Mouse (Mus musculus): Measurements from ENCODE around the gene Egfl8. TPM values are rescaled to one million over a fixed set of nuclear protein-coding genes. Genes with fewer than 3 reads are reported as not detected.

The Egfl8 gene
- polyA plus RNA-seq, 1 experiment: 3.9 TPM

DNA sequence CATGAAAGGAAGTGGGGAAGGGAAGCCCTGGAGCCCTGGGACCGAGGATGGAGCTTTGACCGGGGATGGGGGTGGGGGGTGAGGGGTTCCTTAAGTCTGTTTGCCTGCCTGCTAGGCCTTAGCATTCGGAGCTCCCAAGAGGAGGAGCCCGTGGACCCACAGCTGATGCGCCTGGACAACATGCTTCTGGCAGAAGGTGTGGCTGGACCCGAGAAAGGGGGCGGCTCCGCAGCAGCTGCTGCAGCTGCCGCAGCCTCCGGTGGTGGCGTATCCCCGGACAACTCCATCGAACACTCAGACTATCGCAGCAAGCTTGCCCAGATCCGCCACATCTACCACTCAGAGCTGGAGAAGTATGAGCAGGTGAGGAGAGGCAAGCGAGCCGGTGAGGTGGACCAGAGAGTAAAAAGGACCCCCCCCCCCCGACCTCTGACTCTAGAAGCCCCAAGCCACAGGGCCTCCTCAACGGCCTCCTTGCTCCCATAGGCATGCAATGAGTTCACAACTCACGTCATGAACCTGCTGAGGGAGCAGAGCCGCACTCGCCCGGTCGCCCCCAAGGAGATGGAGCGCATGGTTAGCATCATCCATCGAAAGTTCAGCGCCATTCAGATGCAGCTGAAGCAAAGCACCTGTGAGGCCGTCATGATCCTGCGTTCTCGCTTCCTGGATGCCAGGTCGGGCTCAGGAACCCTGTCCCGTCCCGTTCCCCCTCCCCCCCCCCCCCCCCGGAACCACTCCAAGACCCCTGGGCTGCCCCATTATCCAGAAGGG lies 21.8 kb downstream of the Egfl8 start:
- TF ChIP-seq CTCF (IDR thresholded peaks at IDR 0.05; ENCODE audit: extremely low read depth, insufficient read depth, insufficient read length, insufficient replicate concordance): no peak
- no peak for TF ChIP-seq POLR2A (IDR thresholded peaks at IDR 0.05; ENCODE audit: low read depth, low read length)
- no peaks in the 10 kb centered on the region for H3K27me3 ChIP-seq (ENCODE audit: control insufficient read depth, insufficient read depth, low read length)
- no peak for DNase-seq (ENCODE audit: low read depth in 1 of 2, low spot score in 2 of 2)
- H3K36me3 ChIP-seq (ENCODE audit: control insufficient read depth, insufficient read depth, low read length): peaks cover 28% of the 10 kb centered on the region
- H3K4me3 ChIP-seq (ENCODE audit: extremely low read depth, insufficient read depth, insufficient read length): no peak overlapping the region
- 73% methylated on average over 33 of the region's 34 CpGs for WGBS
- peaks cover 5% of the 10 kb centered on the region; the same call in 1 of the 2 replicates for H3K4me1 ChIP-seq (ENCODE audit: control insufficient read depth, insufficient read depth, insufficient read length)
- no peak overlapping the region for H3K27ac ChIP-seq (ENCODE audit: insufficient read depth, low read length)

DNA sequence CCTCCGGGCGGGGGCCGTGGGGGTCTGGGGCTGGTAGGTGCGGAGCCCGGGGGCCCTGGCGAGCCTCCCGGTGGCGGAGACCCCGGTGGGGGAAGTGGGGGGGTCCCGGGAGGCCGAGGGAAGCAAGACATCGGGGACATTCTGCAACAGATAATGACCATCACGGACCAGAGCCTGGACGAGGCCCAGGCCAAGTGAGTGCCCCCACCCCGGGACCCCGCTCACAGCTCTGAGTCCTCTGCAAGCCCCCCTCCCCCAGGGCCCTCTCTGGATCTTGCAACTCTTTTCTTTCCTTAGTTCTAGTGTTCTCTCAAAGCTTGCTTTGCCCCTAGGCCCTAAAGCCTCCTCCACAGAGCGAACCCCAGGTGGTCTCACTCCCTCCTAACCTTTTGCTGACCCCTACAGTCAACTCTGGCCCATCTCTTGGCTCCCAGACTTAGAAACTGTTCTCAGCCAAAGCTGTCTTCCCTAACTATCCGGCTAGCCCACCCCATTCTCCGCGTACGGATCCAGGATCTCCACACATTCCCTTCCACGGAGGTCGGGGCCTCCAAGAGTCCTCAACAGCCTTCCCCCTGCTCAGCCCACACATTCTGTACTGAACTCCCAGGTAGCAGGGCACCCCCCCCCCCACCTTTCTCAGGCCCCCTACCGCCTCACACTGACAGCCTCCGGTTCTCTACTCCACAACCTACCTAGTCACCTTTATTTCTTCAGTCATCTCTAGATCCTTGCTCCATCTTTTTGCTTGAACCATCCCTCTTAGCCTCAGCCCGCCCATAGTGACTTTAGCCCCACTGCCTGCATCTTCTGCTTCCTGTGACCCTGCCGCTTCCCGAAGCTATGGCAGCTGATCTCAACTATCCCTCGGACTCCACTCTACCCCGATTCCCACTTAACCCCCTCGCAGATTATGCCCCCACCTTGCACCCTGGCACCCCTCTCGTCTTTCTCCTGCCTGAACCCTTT lies 22.9 kb downstream of the Egfl8 start:
- no peak for DNase-seq (ENCODE audit: low read depth in 1 of 2, low spot score in 2 of 2)
- H3K27ac ChIP-seq (ENCODE audit: insufficient read depth, low read length): peak overlapping the region; percentile 49; the same call in 1 of the 2 replicates
- H3K4me1 ChIP-seq (ENCODE audit: control insufficient read depth, insufficient read depth, insufficient read length): peaks cover 11% of the 10 kb centered on the region; the same call in 1 of the 2 replicates
- TF ChIP-seq POLR2A (IDR thresholded peaks at IDR 0.05; ENCODE audit: low read depth, low read length): no peak
- TF ChIP-seq CTCF (IDR thresholded peaks at IDR 0.05; ENCODE audit: extremely low read depth, insufficient read depth, insufficient read length, insufficient replicate concordance): no peak
- H3K4me3 ChIP-seq (ENCODE audit: extremely low read depth, insufficient read depth, insufficient read length): peak overlapping the region; percentile 82
- peaks cover 28% of the 10 kb centered on the region for H3K36me3 ChIP-seq (ENCODE audit: control insufficient read depth, insufficient read depth, low read length)
- 7% methylated on average over 31 of the region's 32 CpGs for WGBS
- H3K27me3 ChIP-seq (ENCODE audit: control insufficient read depth, insufficient read depth, low read length): no peaks in the 10 kb centered on the region

DNA sequence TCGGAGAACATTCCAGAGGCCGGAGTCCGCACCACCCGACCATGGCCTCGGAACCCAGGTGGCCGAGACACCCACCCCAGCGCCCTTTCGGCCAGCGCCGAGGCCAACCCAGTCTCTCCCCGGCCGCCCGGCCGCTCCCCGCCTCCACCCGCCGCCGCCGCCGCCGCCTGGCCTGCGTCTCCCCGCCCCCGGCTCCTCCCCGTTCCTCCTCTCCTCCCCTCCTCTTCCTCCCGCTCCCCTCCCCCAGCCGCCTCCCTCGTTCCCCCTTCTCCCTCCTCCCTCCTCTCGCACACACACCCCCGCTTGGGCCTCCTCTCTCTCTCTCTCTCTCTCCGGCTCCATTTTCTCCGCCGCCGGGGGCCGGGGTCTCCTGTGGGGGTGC lies 23.8 kb downstream of the Egfl8 start:
- H3K27me3 ChIP-seq (ENCODE audit: control insufficient read depth, insufficient read depth, low read length): no peaks in the 10 kb centered on the region
- peaks cover 11% of the 10 kb centered on the region; the same call in 1 of the 2 replicates for H3K4me1 ChIP-seq (ENCODE audit: control insufficient read depth, insufficient read depth, insufficient read length)
- peak overlapping the region; percentile 100 for H3K27ac ChIP-seq (ENCODE audit: insufficient read depth, low read length)
- H3K36me3 ChIP-seq (ENCODE audit: control insufficient read depth, insufficient read depth, low read length): peaks cover 28% of the 10 kb centered on the region
- peak; percentile 53 to 89 for DNase-seq (ENCODE audit: low read depth in 1 of 2, low spot score in 2 of 2)
- WGBS: 2% methylated on average over 29 of the region's 35 CpGs
- peak overlapping the region; percentile 82 for H3K4me3 ChIP-seq (ENCODE audit: extremely low read depth, insufficient read depth, insufficient read length)
- TF ChIP-seq POLR2A (IDR thresholded peaks at IDR 0.05; ENCODE audit: low read depth, low read length): no peak
- no peak for TF ChIP-seq CTCF (IDR thresholded peaks at IDR 0.05; ENCODE audit: extremely low read depth, insufficient read depth, insufficient read length, insufficient replicate concordance)

DNA sequence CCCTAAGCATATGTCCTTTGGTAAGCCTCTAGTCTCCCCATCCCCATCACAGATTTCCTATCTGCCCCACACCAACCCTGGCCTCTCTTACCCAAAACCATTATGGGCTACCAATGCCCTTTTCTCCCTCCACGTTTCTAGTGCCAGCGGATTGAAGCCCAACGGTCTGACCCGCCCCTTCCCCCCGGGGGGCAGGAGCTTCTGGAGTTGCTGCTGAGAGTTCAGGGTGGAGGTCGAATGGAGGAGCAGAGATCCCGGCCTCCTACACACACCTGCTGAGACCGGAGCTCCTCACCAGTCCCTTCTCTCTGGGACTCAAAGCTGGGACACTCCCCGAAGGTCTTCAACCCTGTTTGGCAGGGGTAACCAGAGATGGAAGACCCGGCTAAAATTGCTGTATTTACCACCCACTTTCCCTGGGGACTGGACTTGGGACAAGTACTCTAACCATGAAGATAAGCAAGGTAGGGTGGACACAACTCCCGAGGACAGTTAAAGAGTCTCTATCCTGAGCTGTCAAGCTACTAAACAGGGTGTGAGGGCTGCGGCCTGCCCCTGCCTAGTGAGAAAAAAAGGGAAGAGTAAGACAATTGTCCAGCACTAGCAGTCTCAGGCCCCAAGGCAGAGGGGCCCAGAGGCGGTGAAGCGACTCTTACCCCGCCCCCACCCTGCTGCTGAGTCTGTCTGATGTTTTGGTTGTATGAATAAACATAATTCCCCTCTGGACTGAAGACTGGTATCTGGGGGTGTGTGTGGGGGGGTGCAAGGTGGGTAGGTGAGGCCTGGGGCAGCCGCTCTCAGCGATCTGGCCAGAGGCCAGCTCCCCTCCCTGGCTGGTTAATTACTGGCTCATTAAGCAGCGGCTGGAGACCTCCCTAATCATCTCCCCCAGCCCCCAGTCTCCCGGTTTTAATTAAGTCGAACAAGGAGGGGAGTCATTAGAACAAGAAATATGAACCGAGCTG lies 24.5 kb downstream of the Egfl8 start, which contains the start of gene Pbx2:
Gene Pbx2 (plus strand): TSS at position 238 of the 965 bp plus-strand sequence.
- DNase-seq (ENCODE audit: low read depth in 1 of 2, low spot score in 2 of 2): no peak
- no peak for TF ChIP-seq CTCF (IDR thresholded peaks at IDR 0.05; ENCODE audit: extremely low read depth, insufficient read depth, insufficient read length, insufficient replicate concordance)
- no peak for TF ChIP-seq POLR2A (IDR thresholded peaks at IDR 0.05; ENCODE audit: low read depth, low read length)
- Histone ChIP-seq H3K36me3 (ENCODE audit: control insufficient read depth, insufficient read depth, low read length) (peaks cover 26% of the 10 kb centered on the region), H3K4me3 (ENCODE audit: extremely low read depth, insufficient read depth, insufficient read length) (peak within 1 kb of the TSS; percentile 82), H3K4me1 (ENCODE audit: control insufficient read depth, insufficient read depth, insufficient read length) (peaks cover 14% of the 10 kb centered on the region; the same call in 1 of the 2 replicates), H3K27me3 (ENCODE audit: control insufficient read depth, insufficient read depth, low read length) (no peaks in the 10 kb centered on the region), H3K27ac (ENCODE audit: insufficient read depth, low read length) (peak within 1 kb of the TSS; percentile 100)
- 5% methylated on average over 21 of the region's 21 CpGs for WGBS

DNA sequence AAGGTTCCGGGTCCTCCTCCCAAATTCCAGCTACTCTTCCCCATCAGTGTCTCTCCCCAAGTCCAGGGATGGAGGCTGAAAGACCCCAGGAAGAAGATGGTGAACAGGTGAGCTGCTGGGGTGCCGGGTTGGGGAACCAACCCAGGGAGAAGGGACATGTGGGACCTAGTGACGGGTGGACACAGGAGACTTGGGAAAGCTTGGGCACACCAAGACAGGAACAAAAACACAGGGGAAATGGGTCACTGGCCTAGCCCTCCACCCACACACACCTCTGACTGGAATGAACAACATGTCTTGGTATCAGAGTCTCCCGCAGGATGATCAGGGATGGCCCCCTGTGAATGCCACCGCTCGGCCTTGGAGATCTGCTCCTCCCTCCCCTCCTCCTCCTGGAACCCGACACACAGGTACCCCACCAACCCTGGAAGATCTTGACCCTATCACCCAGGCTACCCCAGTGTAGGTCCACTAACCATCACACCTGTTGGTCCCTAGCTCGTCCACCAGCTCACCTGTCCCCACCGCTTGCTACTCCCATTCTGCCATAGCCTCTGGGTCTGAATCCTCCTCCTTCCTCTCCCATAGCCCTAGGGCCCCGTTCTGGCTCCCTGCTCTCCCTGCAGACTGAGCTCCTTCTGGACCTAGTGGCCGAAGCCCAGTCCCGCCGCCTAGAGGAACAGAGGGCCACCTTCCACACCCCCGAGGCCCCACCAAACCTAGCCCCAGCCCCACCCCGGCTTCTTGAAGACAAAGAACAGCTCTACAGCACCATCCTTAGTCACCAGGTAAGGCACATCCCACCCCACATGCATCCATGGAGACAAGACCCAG lies 25.4 kb downstream of the Egfl8 start:
- H3K4me1 ChIP-seq (ENCODE audit: control insufficient read depth, insufficient read depth, insufficient read length): peaks cover 14% of the 10 kb centered on the region; the same call in 1 of the 2 replicates
- TF ChIP-seq POLR2A (IDR thresholded peaks at IDR 0.05; ENCODE audit: low read depth, low read length) (no peak), CTCF (IDR thresholded peaks at IDR 0.05; ENCODE audit: extremely low read depth, insufficient read depth, insufficient read length, insufficient replicate concordance) (no peak)
- H3K27me3 ChIP-seq (ENCODE audit: control insufficient read depth, insufficient read depth, low read length): no peaks in the 10 kb centered on the region
- H3K4me3 ChIP-seq (ENCODE audit: extremely low read depth, insufficient read depth, insufficient read length): peak overlapping the region; percentile 82
- peak overlapping the region; percentile 100 for H3K27ac ChIP-seq (ENCODE audit: insufficient read depth, low read length)
- no peak for DNase-seq (ENCODE audit: low read depth in 1 of 2, low spot score in 2 of 2)
- 40% methylated on average over 15 of the region's 15 CpGs for WGBS
- peaks cover 18% of the 10 kb centered on the region for H3K36me3 ChIP-seq (ENCODE audit: control insufficient read depth, insufficient read depth, low read length)

Data from spleen, adult 2 months (tissue).